Mouse (Mus musculus): ENCODE results near the gene Gstp2. TPM values are rescaled to one million over a fixed set of nuclear protein-coding genes. Genes with fewer than 3 reads are reported as not detected.

Gene Gstp2
- total and polyA plus RNA-seq, 2 experiments from 2014 or later = 0.52 to 2.2 TPM

- WGBS = 1% methylated on average over 45 of the region's 45 CpGs
- peaks cover 26% of the 10 kb centered on the region for H3K36me3 ChIP-seq (ENCODE audit: insufficient read depth, low read length)
- H3K4me2 ChIP-seq (ENCODE audit: low read depth, low read length) = peak within 1 kb of the TSS; percentile 78
- H3K9ac ChIP-seq (replicated peaks; ENCODE audit: low read length) = peak within 1 kb of the TSS; percentile 85
- H3K27ac ChIP-seq = peak within 1 kb of the TSS; percentile 82; the same call in 1 of the 2 replicates
- peak within 1 kb of the TSS; percentile 90 for H3K4me3 ChIP-seq (ENCODE audit: low read length)
- no peaks in the 10 kb centered on the region for H3K9me3 ChIP-seq (ENCODE audit: low read length)
- H3K27me3 ChIP-seq (ENCODE audit: insufficient read depth, low read length) = no peaks in the 10 kb centered on the region
- peaks cover 6% of the 10 kb centered on the region for H3K4me1 ChIP-seq (ENCODE audit: insufficient read depth, low read length)
- peak; percentile 99 for ATAC-seq
- TF ChIP-seq CTCF (IDR thresholded peaks at IDR 0.05; ENCODE audit: low read depth) = peak; percentile 92
- peak; percentile 99 for DNase-seq (ENCODE audit: low spot score)
Observed at GRCm38 (mm10) chr19:4012432-4013022, 33.3 kb downstream of the Gstp2 start, which contains the start of gene Ndufv1. Ndufv1 (minus strand) TSS chr19:4012806.

GRCm38 (mm10) chr19:4011086-4011485 is 34.7 kb downstream of the Gstp2 start:
- Histone ChIP-seq H3K36me3 (ENCODE audit: insufficient read depth, low read length) (peaks cover 40% of the 10 kb centered on the region), H3K9ac (replicated peaks; ENCODE audit: low read length) (no peak overlapping the region), H3K4me1 (ENCODE audit: insufficient read depth, low read length) (peaks cover 6% of the 10 kb centered on the region), H3K4me3 (ENCODE audit: low read length) (no peak overlapping the region), H3K9me3 (ENCODE audit: low read length) (no peaks in the 10 kb centered on the region), H3K27ac (no peak overlapping the region), H3K27me3 (ENCODE audit: insufficient read depth, low read length) (no peaks in the 10 kb centered on the region), H3K4me2 (ENCODE audit: low read depth, low read length) (no peak overlapping the region)
- no peak for TF ChIP-seq CTCF (IDR thresholded peaks at IDR 0.05; ENCODE audit: low read depth)
- 94% methylated on average over 5 of the region's 5 CpGs for WGBS
- DNase-seq (ENCODE audit: low spot score) (no peak), ATAC-seq (no peak)

DNA sequence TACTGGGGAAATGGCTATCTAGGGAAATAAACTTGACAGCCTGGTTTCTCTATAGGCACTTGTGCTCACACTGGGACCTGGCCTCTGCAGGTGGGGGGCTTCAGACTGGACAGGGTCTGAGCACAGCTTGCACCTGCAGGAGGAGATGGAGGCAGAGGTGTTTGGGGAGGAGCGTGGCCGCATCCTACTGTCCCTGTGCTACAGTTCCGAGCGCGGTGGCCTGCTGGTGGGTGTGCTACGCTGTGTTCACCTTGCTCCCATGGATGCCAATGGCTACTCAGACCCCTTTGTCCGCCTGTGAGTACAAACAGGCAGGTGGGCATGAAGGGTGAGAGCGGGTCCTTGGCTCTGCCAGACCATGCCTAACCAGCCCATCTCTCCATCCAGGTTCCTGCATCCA is 39.9 kb downstream of the Gstp2 start:
- no peak overlapping the region for H3K9ac ChIP-seq (replicated peaks; ENCODE audit: low read length)
- no peak for ATAC-seq
- no peak for TF ChIP-seq CTCF (IDR thresholded peaks at IDR 0.05; ENCODE audit: low read depth)
- H3K27me3 ChIP-seq (ENCODE audit: insufficient read depth, low read length) = no peaks in the 10 kb centered on the region
- no peak for DNase-seq (ENCODE audit: low spot score)
- H3K27ac ChIP-seq = no peak overlapping the region
- H3K4me1 ChIP-seq (ENCODE audit: insufficient read depth, low read length) = peaks cover 7% of the 10 kb centered on the region; the same call in 1 of the 2 replicates
- H3K9me3 ChIP-seq (ENCODE audit: low read length) = no peaks in the 10 kb centered on the region
- 97% methylated on average over 8 of the region's 8 CpGs for WGBS
- no peak overlapping the region for H3K4me3 ChIP-seq (ENCODE audit: low read length)
- H3K36me3 ChIP-seq (ENCODE audit: insufficient read depth, low read length) = peaks cover 44% of the 10 kb centered on the region
- H3K4me2 ChIP-seq (ENCODE audit: low read depth, low read length) = no peak overlapping the region

DNA sequence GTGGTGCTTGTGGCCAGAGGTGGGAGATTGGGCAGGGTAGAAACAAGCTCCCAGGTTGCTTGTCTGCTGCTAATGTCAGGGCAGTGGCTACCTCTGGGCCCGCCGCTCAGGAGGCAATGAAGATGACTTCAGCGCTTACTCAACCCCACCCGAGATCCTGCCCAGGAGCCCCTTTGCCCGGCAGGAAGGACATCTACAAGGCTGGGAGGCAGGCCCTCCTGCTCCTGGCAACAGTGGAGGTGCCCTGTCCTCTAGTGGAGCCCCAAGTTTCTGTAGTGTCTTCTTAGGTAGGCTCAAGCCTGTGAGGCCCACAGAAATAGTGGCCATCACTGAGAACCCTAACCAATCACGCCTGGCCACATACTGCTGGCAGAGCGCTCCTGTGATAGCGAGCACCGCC is 40.7 kb downstream of the Gstp2 start:
- H3K9me3 ChIP-seq (ENCODE audit: low read length) = no peaks in the 10 kb centered on the region
- H3K4me1 ChIP-seq (ENCODE audit: insufficient read depth, low read length) = peaks cover 9% of the 10 kb centered on the region; the same call in 1 of the 2 replicates
- no peak overlapping the region for H3K27ac ChIP-seq
- no peak for TF ChIP-seq CTCF (IDR thresholded peaks at IDR 0.05; ENCODE audit: low read depth)
- ATAC-seq (no peak), DNase-seq (ENCODE audit: low spot score) (no peak)
- H3K4me2 ChIP-seq (ENCODE audit: low read depth, low read length) = no peak overlapping the region
- H3K36me3 ChIP-seq (ENCODE audit: insufficient read depth, low read length) = peaks cover 43% of the 10 kb centered on the region
- H3K27me3 ChIP-seq (ENCODE audit: insufficient read depth, low read length) = no peaks in the 10 kb centered on the region
- WGBS = 87% methylated on average over 9 of the region's 9 CpGs
- no peak overlapping the region for H3K4me3 ChIP-seq (ENCODE audit: low read length)
- no peak overlapping the region for H3K9ac ChIP-seq (replicated peaks; ENCODE audit: low read length)

DNA sequence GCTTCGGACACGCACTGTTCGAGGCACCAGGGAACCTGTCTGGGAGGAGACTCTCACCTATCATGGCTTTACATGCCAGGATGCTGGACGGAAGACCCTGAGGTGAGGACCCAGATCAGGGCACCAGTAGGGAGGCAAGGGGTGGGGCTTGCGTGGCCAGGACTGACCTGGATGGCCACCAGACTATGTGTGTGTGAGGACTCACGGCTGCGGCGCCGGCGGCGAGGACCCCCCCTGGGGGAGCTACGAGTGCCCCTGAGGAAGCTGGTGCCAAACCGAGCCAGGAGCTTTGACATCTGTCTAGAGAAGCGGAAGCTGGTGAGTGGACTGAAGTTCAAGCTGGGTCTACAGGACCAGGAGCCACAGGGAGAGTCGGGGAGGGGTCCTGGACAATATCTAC is 41.5 kb downstream of the Gstp2 start:
- H3K27ac ChIP-seq = no peak overlapping the region
- no peaks in the 10 kb centered on the region for H3K9me3 ChIP-seq (ENCODE audit: low read length)
- DNase-seq (ENCODE audit: low spot score) = no peak
- H3K27me3 ChIP-seq (ENCODE audit: insufficient read depth, low read length) = no peaks in the 10 kb centered on the region
- H3K9ac ChIP-seq (replicated peaks; ENCODE audit: low read length) = no peak overlapping the region
- no peak overlapping the region for H3K4me3 ChIP-seq (ENCODE audit: low read length)
- TF ChIP-seq CTCF (IDR thresholded peaks at IDR 0.05; ENCODE audit: low read depth) = no peak
- WGBS = 82% methylated on average over 15 of the region's 15 CpGs
- H3K4me1 ChIP-seq (ENCODE audit: insufficient read depth, low read length) = peaks cover 12% of the 10 kb centered on the region; the same call in 1 of the 2 replicates
- no peak overlapping the region for H3K4me2 ChIP-seq (ENCODE audit: low read depth, low read length)
- ATAC-seq = no peak
- H3K36me3 ChIP-seq (ENCODE audit: insufficient read depth, low read length) = peaks cover 36% of the 10 kb centered on the region

GRCm38 (mm10) chr19:4003641-4004040 is 42.2 kb downstream of the Gstp2 start:
- no peaks in the 10 kb centered on the region for H3K9me3 ChIP-seq (ENCODE audit: low read length)
- no peaks in the 10 kb centered on the region for H3K27me3 ChIP-seq (ENCODE audit: insufficient read depth, low read length)
- H3K4me2 ChIP-seq (ENCODE audit: low read depth, low read length) = no peak overlapping the region
- no peak overlapping the region for H3K9ac ChIP-seq (replicated peaks; ENCODE audit: low read length)
- peaks cover 29% of the 10 kb centered on the region for H3K36me3 ChIP-seq (ENCODE audit: insufficient read depth, low read length)
- no peak for DNase-seq (ENCODE audit: low spot score)
- no peak for ATAC-seq
- WGBS = 81% methylated on average over 12 of the region's 12 CpGs
- no peak for TF ChIP-seq CTCF (IDR thresholded peaks at IDR 0.05; ENCODE audit: low read depth)
- H3K4me3 ChIP-seq (ENCODE audit: low read length) = no peak overlapping the region
- H3K27ac ChIP-seq = no peak overlapping the region
- peaks cover 12% of the 10 kb centered on the region; the same call in 1 of the 2 replicates for H3K4me1 ChIP-seq (ENCODE audit: insufficient read depth, low read length)

DNA sequence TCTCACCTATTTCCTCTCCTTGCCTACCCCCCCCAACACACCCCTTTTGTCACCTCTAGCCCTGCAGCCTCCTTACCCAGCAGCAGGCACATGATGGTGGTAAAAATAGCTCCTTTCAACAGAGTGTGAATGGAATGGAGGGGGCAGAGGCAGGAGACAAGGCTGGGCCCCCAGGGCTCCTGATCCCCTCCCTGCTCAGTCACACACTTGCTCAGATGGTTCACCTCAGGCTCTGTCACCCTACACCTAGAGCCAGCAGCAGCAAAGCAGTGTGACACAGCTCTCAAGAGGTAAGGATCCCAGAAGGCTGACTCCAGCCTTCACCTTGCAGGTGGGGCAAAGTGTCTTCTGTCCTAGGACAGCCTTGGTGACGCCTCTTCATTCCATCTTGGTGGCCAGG is 42.7 kb downstream of the Gstp2 start, which contains the start of gene Doc2g:
Doc2g (plus strand) TSS at position 202 of the 400 bp plus-strand sequence.
- Histone ChIP-seq H3K36me3 (ENCODE audit: insufficient read depth, low read length) (peaks cover 24% of the 10 kb centered on the region; the same call in 1 of the 2 replicates), H3K27ac (no peak within 1 kb of the TSS), H3K9me3 (ENCODE audit: low read length) (no peaks in the 10 kb centered on the region), H3K9ac (replicated peaks; ENCODE audit: low read length) (no peak within 1 kb of the TSS), H3K4me3 (ENCODE audit: low read length) (no peak within 1 kb of the TSS), H3K27me3 (ENCODE audit: insufficient read depth, low read length) (no peaks in the 10 kb centered on the region), H3K4me1 (ENCODE audit: insufficient read depth, low read length) (peaks cover 12% of the 10 kb centered on the region; the same call in 1 of the 2 replicates), H3K4me2 (ENCODE audit: low read depth, low read length) (no peak within 1 kb of the TSS)
- no peak for TF ChIP-seq CTCF (IDR thresholded peaks at IDR 0.05; ENCODE audit: low read depth)
- 91% methylated on average over 1 of the region's 1 CpGs for WGBS
- ATAC-seq (no peak), DNase-seq (ENCODE audit: low spot score) (no peak)
